Mouse (Mus musculus) hindbrain, embryonic 10.5 days (tissue): ENCODE data around the gene Ndufc2. TPM values are rescaled to one million over a fixed set of nuclear protein-coding genes. Genes with fewer than 3 reads are reported as not detected.

Source experiments
- DNase-seq: peaks from one replicate; pipeline ENCODE4 v3.0.0-alpha.2; 2017; ENCODE audit warnings: low spot score
- H3K27ac ChIP-seq: fragments of 300-500 bp; sonication (generic); 2 replicates; pipeline ENCODE4 v1.5.1; 2016; ENCODE audit warnings: mild to moderate bottlenecking, moderate library complexity
- H3K27me3 ChIP-seq: fragments of 300-500 bp; sonication (generic); 2 replicates; pipeline ENCODE4 v1.6.1; 2016; ENCODE audit warnings: mild to moderate bottlenecking; ENCODE audit not compliant: poor library complexity, insufficient read depth, severe bottlenecking
- H3K36me3 ChIP-seq: fragments of 300-500 bp; sonication (generic); 2 replicates; pipeline ENCODE4 v1.6.1; 2016; ENCODE audit warnings: mild to moderate bottlenecking, moderate library complexity
- H3K4me1 ChIP-seq: fragments of 300-500 bp; sonication (generic); replicated peaks from 2 replicates; pipeline ENCODE4 v1.6.1; 2016; ENCODE audit warnings: mild to moderate bottlenecking
- H3K4me3 ChIP-seq: fragments of 300-500 bp; sonication (generic); 2 replicates; pipeline ENCODE4 v1.5.1; 2016; ENCODE audit warnings: mild to moderate bottlenecking, moderate library complexity
- H3K9me3 ChIP-seq: fragments of 300-500 bp; sonication (generic); 2 replicates; pipeline ENCODE4 v1.6.1; 2016; ENCODE audit warnings: mild to moderate bottlenecking, moderate library complexity
- WGBS: fragments of 180-500 bp; shearing (Covaris S2); methylation state at CpG from one replicate; pipeline ENCODE4 v1.1.7; 2016; 5-methylcytosine and 5-hydroxymethylcytosine counted together
- polyA plus RNA-seq: library from polyadenylated mRNA; unstranded; fragments of >200 nt; fragmentation: Nextera tagmentation; extraction: Ambion mirVana; gene quantifications from 2 replicates; pipeline ENCODE4 v1.2.1, GENCODE M21; 2016

Ndufc2 gene
- polyA plus RNA-seq, 1 experiment from 2014 or later, result 341 TPM

GRCm38 (mm10) chr7:97365887-97366286 lies 33.9 kb upstream of the Ndufc2 start:
- no peaks in the 10 kb centered on the region for H3K27me3 ChIP-seq
- no peak overlapping the region for H3K27ac ChIP-seq
- 81% methylated on average over 1 of the region's 1 CpGs for WGBS
- H3K9me3 ChIP-seq, result no peaks in the 10 kb centered on the region
- peaks cover 8% of the 10 kb centered on the region for H3K4me1 ChIP-seq
- DNase-seq, result no peak
- H3K4me3 ChIP-seq, result no peak overlapping the region
- no peaks in the 10 kb centered on the region for H3K36me3 ChIP-seq

DNA sequence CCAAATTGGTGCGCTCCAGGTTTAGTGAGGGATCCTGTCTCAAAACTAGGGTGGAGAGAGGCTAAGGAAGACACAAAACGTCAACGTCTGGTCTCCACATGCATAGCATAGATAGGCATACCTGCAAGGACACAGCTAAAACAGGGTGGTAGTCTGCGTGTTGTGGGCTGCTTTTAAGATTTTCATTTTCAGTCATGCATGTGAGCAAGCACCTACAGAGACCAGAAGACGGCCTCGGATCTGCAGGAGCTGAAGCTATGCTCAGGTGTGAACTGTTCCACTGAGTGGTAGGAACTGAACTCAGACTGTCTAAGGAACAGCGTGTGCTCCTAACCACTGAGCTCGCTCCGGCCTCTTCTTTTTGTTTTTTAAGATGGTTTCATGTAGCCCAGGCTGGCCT lies 24.7 kb upstream of the Ndufc2 start:
- H3K27ac ChIP-seq, result no peak overlapping the region
- 95% methylated on average over 9 of the region's 9 CpGs for WGBS
- no peak for DNase-seq
- peaks cover 68% of the 10 kb centered on the region for H3K36me3 ChIP-seq
- peaks cover 20% of the 10 kb centered on the region for H3K4me1 ChIP-seq
- H3K9me3 ChIP-seq, result no peaks in the 10 kb centered on the region
- no peaks in the 10 kb centered on the region for H3K27me3 ChIP-seq
- no peak overlapping the region for H3K4me3 ChIP-seq

DNA sequence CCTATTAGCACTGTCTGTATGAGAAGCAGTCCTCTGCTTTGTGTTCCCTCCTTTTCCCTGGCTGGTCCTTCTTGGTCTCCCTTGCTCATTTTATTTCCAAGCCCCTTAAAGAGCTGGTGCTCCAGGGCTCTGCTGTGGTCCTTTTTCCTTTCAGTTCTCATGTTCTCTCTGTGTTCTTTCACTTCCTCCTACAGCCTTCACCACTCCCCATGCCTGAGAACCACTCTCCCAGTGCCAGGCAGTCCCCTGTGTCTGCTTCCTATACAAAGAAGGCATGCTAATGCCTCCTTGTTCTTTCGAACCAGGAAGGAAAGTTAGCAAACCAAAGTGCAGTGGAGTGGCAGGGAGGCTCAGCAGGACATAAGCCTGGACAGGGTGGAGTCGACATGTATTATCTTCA lies 23.9 kb upstream of the Ndufc2 start:
- no peak for DNase-seq
- H3K4me3 ChIP-seq, result no peak overlapping the region
- H3K27me3 ChIP-seq, result no peaks in the 10 kb centered on the region
- no peak overlapping the region for H3K27ac ChIP-seq
- WGBS, result 86% methylated on average over 2 of the region's 2 CpGs
- peaks cover 12% of the 10 kb centered on the region for H3K4me1 ChIP-seq
- peaks cover 75% of the 10 kb centered on the region for H3K36me3 ChIP-seq
- no peaks in the 10 kb centered on the region for H3K9me3 ChIP-seq

DNA sequence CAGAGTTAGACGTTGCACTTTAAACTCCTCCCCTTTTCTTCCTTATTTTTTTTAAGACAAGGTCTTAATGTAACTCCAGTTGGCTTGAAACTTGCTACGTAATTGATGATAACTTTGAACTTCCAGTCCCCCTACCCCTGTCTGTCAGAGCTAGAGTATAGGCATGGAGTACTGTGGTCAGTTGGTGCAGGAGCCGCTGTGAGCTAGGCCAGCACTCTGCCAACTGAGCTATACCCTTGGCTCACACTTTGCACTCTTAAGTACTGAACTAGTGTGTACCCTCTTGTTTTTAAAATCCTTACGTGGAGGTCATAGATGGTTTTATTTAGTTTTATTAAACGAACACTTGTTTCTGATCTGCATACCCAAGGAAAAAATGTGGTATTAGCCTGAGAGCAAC lies 20.5 kb upstream of the Ndufc2 start:
- Histone ChIP-seq H3K4me3 (no peak overlapping the region), H3K4me1 (no peaks in the 10 kb centered on the region), H3K9me3 (no peaks in the 10 kb centered on the region), H3K27ac (no peak overlapping the region), H3K36me3 (peaks cover 98% of the 10 kb centered on the region), H3K27me3 (no peaks in the 10 kb centered on the region)
- DNase-seq, result no peak
- WGBS, result 94% methylated on average over 5 of the region's 5 CpGs

DNA sequence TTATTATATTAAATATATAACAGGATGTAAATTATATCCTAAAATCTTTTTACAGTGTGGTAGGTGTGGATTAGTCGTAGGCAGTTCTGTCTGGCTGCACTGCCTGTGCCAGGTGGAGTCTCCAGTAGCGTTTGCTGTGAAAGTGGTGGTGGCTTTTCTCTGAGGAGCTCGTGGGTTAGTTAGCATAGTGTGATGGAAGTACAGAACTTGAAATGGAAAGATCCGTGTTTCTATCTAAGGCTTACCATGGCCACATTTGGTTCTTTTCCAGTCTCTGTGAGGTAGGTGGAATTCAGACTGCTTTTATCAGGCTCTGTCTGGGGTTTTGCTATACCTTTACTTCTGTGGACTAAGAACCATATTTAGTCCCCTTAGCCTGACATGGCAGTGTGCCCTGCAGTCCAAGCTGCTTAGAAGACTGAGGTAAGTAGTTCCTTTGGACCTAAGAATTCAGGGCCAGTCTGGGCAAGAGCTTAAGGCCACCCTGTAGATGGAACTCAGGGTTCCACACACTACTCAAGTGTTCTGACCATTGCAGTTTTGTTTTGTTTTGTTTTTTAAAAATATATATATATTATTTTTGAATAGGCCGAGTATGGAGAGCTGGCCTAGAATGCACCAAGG lies 19.2 kb upstream of the Ndufc2 start:
- Histone ChIP-seq H3K27me3 (no peaks in the 10 kb centered on the region), H3K4me3 (no peak overlapping the region), H3K36me3 (peaks cover 98% of the 10 kb centered on the region), H3K27ac (no peak overlapping the region), H3K4me1 (no peaks in the 10 kb centered on the region), H3K9me3 (no peaks in the 10 kb centered on the region)
- DNase-seq, result no peak
- WGBS, result 93% methylated on average over 5 of the region's 5 CpGs

DNA sequence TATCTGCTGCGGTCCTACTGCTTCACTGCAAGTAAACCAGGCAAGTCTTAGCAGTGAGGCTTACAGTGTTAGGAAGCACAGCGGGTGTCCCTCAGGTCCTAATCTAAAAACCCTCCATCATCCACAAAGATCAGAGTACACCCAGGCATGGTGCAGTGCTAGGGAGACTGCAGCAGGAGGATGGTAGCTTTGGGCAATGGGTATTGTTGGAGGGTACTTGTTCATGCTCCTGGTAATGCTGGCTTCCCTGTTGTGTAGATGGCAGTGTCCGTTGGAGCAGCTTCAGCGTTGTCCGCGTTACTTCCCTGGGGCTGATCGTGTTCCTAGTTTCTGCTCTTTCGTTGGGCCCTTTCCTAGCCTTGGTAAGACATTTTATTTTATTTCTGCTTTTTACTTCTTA lies 17.1 kb upstream of the Ndufc2 start:
- H3K9me3 ChIP-seq, result no peaks in the 10 kb centered on the region
- H3K27me3 ChIP-seq, result no peaks in the 10 kb centered on the region
- H3K36me3 ChIP-seq, result peaks cover 99% of the 10 kb centered on the region
- no peak overlapping the region for H3K27ac ChIP-seq
- 95% methylated on average over 8 of the region's 8 CpGs for WGBS
- no peak for DNase-seq
- H3K4me1 ChIP-seq, result no peaks in the 10 kb centered on the region
- H3K4me3 ChIP-seq, result no peak overlapping the region

DNA sequence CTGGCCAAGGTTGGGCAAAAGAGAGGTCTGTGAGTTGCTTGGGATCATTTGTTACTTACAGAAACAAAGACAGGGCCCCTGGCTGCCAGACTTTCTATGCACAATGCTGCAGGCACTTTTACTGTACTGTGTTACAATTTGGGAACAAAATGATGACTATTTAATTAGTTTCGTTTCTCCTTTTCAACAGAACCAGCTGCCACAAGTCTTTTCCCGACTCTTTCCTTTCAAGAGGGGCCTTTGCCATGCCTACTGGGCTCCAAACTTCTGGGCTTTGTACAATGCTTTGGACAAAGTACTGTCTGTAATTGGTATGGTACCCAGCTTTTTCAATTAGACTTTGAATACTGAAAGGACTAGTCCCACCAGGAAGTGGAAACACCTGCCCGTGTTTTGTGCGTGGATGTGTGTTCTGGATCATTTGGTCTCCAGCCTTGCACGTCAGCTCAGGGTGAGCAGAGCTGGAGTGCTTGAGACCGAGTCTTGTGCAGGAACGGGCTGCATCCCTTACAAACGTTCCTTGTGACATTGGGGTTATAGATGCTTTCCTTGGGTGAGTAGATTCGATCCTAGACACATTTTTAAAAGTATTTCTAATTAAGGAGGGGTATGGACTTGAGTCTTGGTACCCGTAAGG lies 16.2 kb upstream of the Ndufc2 start:
- Histone ChIP-seq H3K4me1 (no peaks in the 10 kb centered on the region), H3K36me3 (peaks cover 99% of the 10 kb centered on the region), H3K9me3 (no peaks in the 10 kb centered on the region), H3K4me3 (no peak overlapping the region), H3K27me3 (no peaks in the 10 kb centered on the region), H3K27ac (no peak overlapping the region)
- WGBS, result 90% methylated on average over 10 of the region's 10 CpGs
- no peak for DNase-seq

GRCm38 (mm10) chr7:97386106-97386805 lies 13.5 kb upstream of the Ndufc2 start:
- 93% methylated on average over 7 of the region's 7 CpGs for WGBS
- H3K4me3 ChIP-seq, result no peak overlapping the region
- DNase-seq, result no peak
- H3K9me3 ChIP-seq, result no peaks in the 10 kb centered on the region
- peaks cover 100% of the 10 kb centered on the region for H3K36me3 ChIP-seq
- no peaks in the 10 kb centered on the region for H3K4me1 ChIP-seq
- no peaks in the 10 kb centered on the region for H3K27me3 ChIP-seq
- no peak overlapping the region for H3K27ac ChIP-seq

DNA sequence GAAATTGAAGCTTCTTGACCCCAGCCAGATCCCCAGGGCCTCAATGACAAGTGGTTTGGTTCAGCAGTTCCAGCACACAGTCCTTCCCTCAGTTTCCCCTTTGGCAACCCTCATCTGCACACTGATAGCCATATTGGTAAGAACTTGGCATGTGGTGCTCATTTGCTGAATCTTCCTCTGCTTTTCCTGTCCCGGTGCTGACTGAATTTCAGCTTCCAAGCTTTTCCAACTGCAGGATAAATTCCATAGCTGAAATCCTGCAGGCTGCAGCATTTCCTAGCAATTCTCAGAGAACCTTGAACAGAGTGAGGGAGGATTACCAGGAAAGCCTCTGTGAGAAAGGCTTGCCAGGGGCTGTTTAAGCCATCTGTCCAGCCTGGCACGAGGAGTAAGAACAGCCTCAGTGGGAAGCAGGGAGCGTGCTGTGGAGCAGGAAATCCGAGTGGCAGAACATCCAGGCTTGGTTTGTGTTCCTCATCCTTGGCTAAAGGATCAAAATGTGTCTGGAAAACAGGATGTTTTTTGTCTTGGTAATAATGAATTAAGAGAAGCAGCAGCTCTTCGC lies 12.9 kb upstream of the Ndufc2 start:
- DNase-seq, result no peak
- Histone ChIP-seq H3K27me3 (no peaks in the 10 kb centered on the region), H3K9me3 (no peaks in the 10 kb centered on the region), H3K4me1 (no peaks in the 10 kb centered on the region), H3K27ac (no peak overlapping the region), H3K36me3 (peaks cover 100% of the 10 kb centered on the region), H3K4me3 (no peak overlapping the region)
- 92% methylated on average over 5 of the region's 5 CpGs for WGBS

GRCm38 (mm10) chr7:97387561-97388147 lies 12.1 kb upstream of the Ndufc2 start:
- no peak for DNase-seq
- Histone ChIP-seq H3K4me3 (no peak overlapping the region), H3K36me3 (peaks cover 100% of the 10 kb centered on the region), H3K9me3 (no peaks in the 10 kb centered on the region), H3K27ac (no peak overlapping the region), H3K4me1 (no peaks in the 10 kb centered on the region), H3K27me3 (no peaks in the 10 kb centered on the region)
- WGBS, result 97% methylated on average over 8 of the region's 8 CpGs

DNA sequence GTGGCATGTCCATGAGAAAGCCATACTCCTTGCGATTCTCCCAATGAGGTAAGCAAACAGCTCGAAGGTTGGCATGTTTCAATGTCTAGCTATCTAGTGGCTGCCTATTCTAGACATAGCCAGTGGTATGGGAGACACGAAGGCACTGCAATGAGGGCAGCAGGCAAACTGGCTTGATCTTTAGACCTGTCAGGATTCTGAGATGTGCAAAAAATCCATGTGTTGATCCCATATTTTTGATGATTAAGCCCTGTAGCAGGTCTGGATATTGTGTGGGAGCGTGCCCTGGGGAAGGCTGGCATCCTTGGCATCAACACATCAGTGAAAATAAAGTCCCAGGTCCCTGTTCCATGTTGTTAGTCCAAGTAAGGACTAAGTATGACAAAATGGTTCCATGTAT lies 11.3 kb upstream of the Ndufc2 start:
- WGBS, result 95% methylated on average over 4 of the region's 4 CpGs
- DNase-seq, result no peak
- H3K27ac ChIP-seq, result no peak overlapping the region

GRCm38 (mm10) chr7:97391293-97392078 lies 8.3 kb upstream of the Ndufc2 start:
- Histone ChIP-seq H3K9me3 (no peaks in the 10 kb centered on the region), H3K36me3 (peaks cover 75% of the 10 kb centered on the region), H3K27me3 (no peaks in the 10 kb centered on the region), H3K27ac (no peak overlapping the region), H3K4me1 (no peaks in the 10 kb centered on the region), H3K4me3 (no peak overlapping the region)
- DNase-seq, result no peak
- WGBS, result 91% methylated on average over 13 of the region's 13 CpGs

More for the DNA sequence above, 11.3 kb upstream of the Ndufc2 start:
- no peaks in the 10 kb centered on the region for H3K9me3 ChIP-seq
- no peak overlapping the region for H3K4me3 ChIP-seq
- H3K36me3 ChIP-seq, result peaks cover 100% of the 10 kb centered on the region
- H3K4me1 ChIP-seq, result no peaks in the 10 kb centered on the region
- H3K27me3 ChIP-seq, result no peaks in the 10 kb centered on the region
